27 mouse cellular contexts compared by ENCODE assay signal in the genomic region with DNA sequence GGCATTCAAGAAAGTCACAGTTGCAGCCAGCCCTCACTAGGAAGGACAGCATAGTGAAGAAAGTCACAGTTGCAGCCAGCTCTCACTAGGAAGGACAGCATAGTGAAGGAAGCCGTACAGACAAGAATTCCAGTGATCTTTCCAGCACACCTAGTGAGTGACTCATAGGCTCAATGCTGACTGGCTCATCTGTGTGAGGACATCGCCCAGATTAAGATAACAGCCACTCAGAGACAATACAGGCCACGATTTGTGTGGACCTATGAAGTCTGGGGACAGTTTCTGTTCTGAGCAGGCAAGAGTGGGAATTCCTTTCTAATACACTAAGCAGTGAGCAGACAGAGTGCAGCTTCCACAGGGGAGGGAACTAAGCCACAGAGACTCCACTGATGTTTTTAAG. TPM values are rescaled to one million over a fixed set of nuclear protein-coding genes. Genes with fewer than 3 reads are reported as not detected.
DNase-seq lines count a peak whose midpoint lies in the region; ATAC-seq lines count a peak whose summit lies in the region.
"Had no signal": no experiment of that assay in that cellular context is flagged by ENCODE, and none has a peak within 500 bp of the region (broad histone marks: within the 10 kb centered on the region; RNA-seq: fewer than 3 reads in every experiment).

No protein-coding gene starts in this region.

- no peaks in the 10 kb centered on the region for H3K27me3 ChIP-seq in heart, embryonic 14.5 days (ENCODE audit: control insufficient read depth, insufficient read depth, low read length)
- no peaks in the 10 kb centered on the region for H3K27me3 ChIP-seq in intestine, embryonic 14.5 days (replicated peaks; ENCODE audit: control insufficient read depth, insufficient read depth, low read length)
- no peaks in the 10 kb centered on the region for H3K27me3 ChIP-seq in forebrain, embryonic 13.5 days
- H3K27me3 ChIP-seq: embryonic facial prominence, embryonic 15.5 days; limb, embryonic 15.5 days; liver, embryonic 15.5 days; neural tube, embryonic 15.5 days had no signal

- 0 out of 2 replicates have a peak overlapping the region, but pooled peaks have one; percentile 8 for H3K4me2 ChIP-seq in heart, embryonic 14.5 days (ENCODE audit: low read length)
- H3K4me2 ChIP-seq in intestine, embryonic 14.5 days (ENCODE audit: low read length), result no peak overlapping the region
- no peak overlapping the region for H3K4me2 ChIP-seq in forebrain, embryonic 13.5 days
- H3K4me2 ChIP-seq: embryonic facial prominence, embryonic 15.5 days; limb, embryonic 15.5 days; liver, embryonic 15.5 days; lung, embryonic 14.5 days; neural tube, embryonic 15.5 days had no signal

- peaks cover 4% of the 10 kb centered on the region for H3K9me3 ChIP-seq in heart, embryonic 14.5 days (ENCODE audit: control insufficient read depth, low read length)
- 0 out of 2 replicates have a peak, but pooled peaks cover 2% of the 10 kb centered on the region for H3K9me3 ChIP-seq in intestine, embryonic 14.5 days (ENCODE audit: control insufficient read depth, low read length)
- peaks cover 2% of the 10 kb centered on the region for H3K9me3 ChIP-seq in forebrain, embryonic 13.5 days (replicated peaks)
- H3K9me3 ChIP-seq: embryonic facial prominence, embryonic 15.5 days; limb, embryonic 10.5 days; limb, embryonic 15.5 days; liver, embryonic 15.5 days had no signal

- H3K9ac ChIP-seq in heart, embryonic 14.5 days (ENCODE audit: low read length), result 0 out of 2 replicates have a peak overlapping the region, but pooled peaks have one; percentile 21
- no peak overlapping the region for H3K9ac ChIP-seq in intestine, embryonic 14.5 days (ENCODE audit: low read length)
- no peak overlapping the region for H3K9ac ChIP-seq in forebrain, embryonic 13.5 days
- H3K9ac ChIP-seq: embryonic facial prominence, embryonic 15.5 days; limb, embryonic 15.5 days; liver, embryonic 15.5 days; lung, embryonic 14.5 days; neural tube, embryonic 15.5 days had no signal

- no peak for ATAC-seq in heart, embryonic 14.5 days (ENCODE audit: insufficient number of reproducible peaks, insufficient read depth, low FRiP score, low read depth)
- no peak for ATAC-seq in intestine, embryonic 14.5 days (replicated peaks; ENCODE audit: low FRiP score, low TSS enrichment, low read depth)
- no peak for ATAC-seq in forebrain, embryonic 13.5 days
- ATAC-seq: forebrain, embryonic 14.5 days; hindbrain, embryonic 16.5 days had no signal

- WGBS in heart, embryonic 14.5 days, result 13% methylated on average over 3 of the region's 3 CpGs
- WGBS in intestine, embryonic 14.5 days, result 43% methylated on average over 3 of the region's 3 CpGs
- WGBS in forebrain, embryonic 13.5 days, result 76% methylated on average over 3 of the region's 3 CpGs

- peaks cover 0 to 5% of the 10 kb centered on the region in 2 experiments; a peak in 2 of 4 replicates for H3K4me1 ChIP-seq in heart, embryonic 14.5 days (ENCODE audit: control insufficient read depth in 2 of 2, insufficient read depth in 2 of 2, low read length in 2 of 2)
- H3K4me1 ChIP-seq in intestine, embryonic 14.5 days (replicated peaks; ENCODE audit: control insufficient read depth, insufficient read depth, low read length), result no peaks in the 10 kb centered on the region
- no peaks in the 10 kb centered on the region for H3K4me1 ChIP-seq in forebrain, embryonic 13.5 days
- H3K4me1 ChIP-seq: embryonic facial prominence, embryonic 10.5 days; embryonic facial prominence, embryonic 15.5 days; limb, embryonic 10.5 days; limb, embryonic 15.5 days; liver, embryonic 15.5 days; neural tube, embryonic 15.5 days had no signal

- H3K27ac ChIP-seq in heart, embryonic 14.5 days (replicated peaks in 1 of 2; ENCODE audit: control insufficient read depth in 1 of 2, insufficient read depth in 1 of 2, low read depth in 2 of 2, low read length in 2 of 2), result 0 out of 4 replicates have a peak overlapping the region, but pooled peaks of 1 of the 2 experiments have one; percentile 3
- H3K27ac ChIP-seq in intestine, embryonic 14.5 days (ENCODE audit: low read depth), result no peak overlapping the region
- H3K27ac ChIP-seq in forebrain, embryonic 13.5 days, result no peak overlapping the region
- H3K27ac ChIP-seq: embryonic facial prominence, embryonic 10.5 days; embryonic facial prominence, embryonic 15.5 days; limb, embryonic 10.5 days; limb, embryonic 15.5 days; liver, embryonic 15.5 days; neural tube, embryonic 15.5 days had no signal

- DNase-seq in heart, postnatal 4 days, result no peak
- peak; percentile 50 for DNase-seq in MN1 (ENCODE audit: low spot score)
- DNase-seq in intestine, embryonic 14.5 days (ENCODE audit: low spot score), result peak; percentile 46
- no peak for DNase-seq in embryo, embryonic 10 days (ENCODE audit: low spot score)
- DNase-seq: adrenal gland, postnatal 10 days; cerebellum, adult 18-20 months; cerebellum, postnatal 10 days; gastrocnemius, postnatal 14 days; heart, postnatal 10 days; kidney, adult 11 months; kidney, postnatal 14 days; layer of hippocampus, adult 9-11 months; lung, embryonic 14.5 days; lung, postnatal 14 days; midbrain, embryonic 14.5 days; retina, postnatal 1 day; right cerebral cortex, postnatal 14 days had no signal

- no peaks in the 10 kb centered on the region for H3K36me3 ChIP-seq in heart, embryonic 14.5 days (ENCODE audit: control insufficient read depth, insufficient read depth, low read length)
- no peaks in the 10 kb centered on the region for H3K36me3 ChIP-seq in intestine, embryonic 14.5 days (ENCODE audit: control insufficient read depth, insufficient read depth, low read length)
- no peaks in the 10 kb centered on the region for H3K36me3 ChIP-seq in forebrain, embryonic 13.5 days (ENCODE audit: poor library complexity, severe bottlenecking)
- H3K36me3 ChIP-seq: embryonic facial prominence, embryonic 10.5 days; embryonic facial prominence, embryonic 15.5 days; limb, embryonic 10.5 days; limb, embryonic 15.5 days; liver, embryonic 15.5 days; neural tube, embryonic 15.5 days had no signal

- H3K4me3 ChIP-seq in heart, embryonic 14.5 days (ENCODE audit: control insufficient read depth in 1 of 2, insufficient read depth in 1 of 2, low read depth in 1 of 2, low read length in 2 of 2), result no peak overlapping the region
- H3K4me3 ChIP-seq in intestine, embryonic 14.5 days (ENCODE audit: low read depth, low read length), result no peak overlapping the region
- no peak overlapping the region for H3K4me3 ChIP-seq in forebrain, embryonic 13.5 days
- H3K4me3 ChIP-seq: embryonic facial prominence, embryonic 10.5 days; embryonic facial prominence, embryonic 15.5 days; limb, embryonic 10.5 days; limb, embryonic 15.5 days; liver, embryonic 15.5 days; neural tube, embryonic 15.5 days had no signal

RNA-seq across cellular contexts. Expression of gene Maml3, which starts 46.3 kb away (rescaled TPM):
- polyA plus RNA-seq in heart, embryonic 14.5 days (2014; fragmentation: Nextera tagmentation; extraction: Ambion mirVana), result 2.8 and 2.9 TPM in 2 replicates
- 1 to 10 TPM; 7.1 TPM for total RNA-seq in heart, postnatal 4 days (2021)
- 6.5 and 7.9 TPM in 2 replicates for polyA plus RNA-seq in intestine, embryonic 14.5 days (2014; fragmentation: Nextera tagmentation; extraction: Ambion mirVana)
- polyA plus RNA-seq in forebrain, embryonic 13.5 days (2015; fragmentation: Nextera tagmentation; extraction: Ambion mirVana), result 5.4 and 6.5 TPM in 2 replicates

Comparison
In these comparisons a context has a peak if more than half of its experiments do, and no peak if none do; other contexts are left out.
1. DNase-seq: peak in MN1 (single experiment) and intestine, embryonic 14.5 days (single experiment); none in heart, postnatal 4 days (single experiment) and embryo, embryonic 10 days (single experiment).